Mouse (Mus musculus) spleen, adult 2 months (tissue): ENCODE measurements around the gene Ctdspl. TPM values are rescaled to one million over a fixed set of nuclear protein-coding genes. Genes with fewer than 3 reads are reported as not detected.
A peak's percentile ranks its signal among the peaks of the same experiment; 100 is the strongest.

ENCODE experiments used
- DNase-seq, 2 experiments: peaks; one replicate each; pipeline versions ENCODE4 v3.0.0 to v3.0.0-alpha.2; 2012 to 2021; ENCODE audit warnings: low spot score in 2 of 2, low read depth in 1 of 2
- H3K27ac ChIP-seq: fragments of 200-500 bp; 2 replicates; pipeline ENCODE4 v1.5.1; 2012; ENCODE audit warnings: low read length, inconsistent platforms; ENCODE audit not compliant: insufficient read depth
- H3K27me3 ChIP-seq: fragments of 200-500 bp; 2 replicates; pipeline ENCODE4 v1.6.1; 2012; ENCODE audit warnings: mild to moderate bottlenecking, moderate library complexity, low read length, inconsistent platforms; ENCODE audit not compliant: control insufficient read depth, insufficient read depth
- H3K36me3 ChIP-seq: fragments of 200-500 bp; 2 replicates; pipeline ENCODE4 v1.6.1; 2012; ENCODE audit warnings: mild to moderate bottlenecking, low read length, inconsistent platforms; ENCODE audit not compliant: control insufficient read depth, insufficient read depth
- H3K4me1 ChIP-seq: fragments of 200-500 bp; 2 replicates; pipeline ENCODE4 v1.6.1; 2011; ENCODE audit warnings: inconsistent platforms; ENCODE audit not compliant: control insufficient read depth, insufficient read depth, insufficient read length
- H3K4me3 ChIP-seq: fragments of 200-500 bp; 2 replicates; pipeline ENCODE4 v1.5.1; 2011; ENCODE audit warnings: mild to moderate bottlenecking, inconsistent platforms; ENCODE audit not compliant: insufficient read depth, insufficient read length; ENCODE audit errors: extremely low read depth
- CTCF ChIP-seq: fragments of 200-500 bp; IDR thresholded peaks from 2 replicates; pipeline ENCODE4 v1.5.1; 2011; ENCODE audit warnings: mild to moderate bottlenecking, inconsistent platforms; ENCODE audit not compliant: insufficient read depth, insufficient read length, insufficient replicate concordance; ENCODE audit errors: extremely low read depth
- POLR2A ChIP-seq: fragments of 200-500 bp; IDR thresholded peaks from 2 replicates; pipeline ENCODE4 v1.6.1; 2011; ENCODE audit warnings: low read depth, low read length, inconsistent platforms
- WGBS: fragments of 180-500 bp; shearing (Covaris S2); methylation state at CpG from one replicate; pipeline ENCODE4 v1.1.7; 2018; 5-methylcytosine and 5-hydroxymethylcytosine counted together
- polyA plus RNA-seq: library from polyadenylated mRNA; depleted of rRNA; stranded (reverse); fragments of >200 nt; gene quantifications from 2 replicates; pipeline ENCODE4 v1.2.3, GENCODE M21; 2012

Gene Ctdspl
- polyA plus RNA-seq, 1 experiment = 6.8 TPM

DNA sequence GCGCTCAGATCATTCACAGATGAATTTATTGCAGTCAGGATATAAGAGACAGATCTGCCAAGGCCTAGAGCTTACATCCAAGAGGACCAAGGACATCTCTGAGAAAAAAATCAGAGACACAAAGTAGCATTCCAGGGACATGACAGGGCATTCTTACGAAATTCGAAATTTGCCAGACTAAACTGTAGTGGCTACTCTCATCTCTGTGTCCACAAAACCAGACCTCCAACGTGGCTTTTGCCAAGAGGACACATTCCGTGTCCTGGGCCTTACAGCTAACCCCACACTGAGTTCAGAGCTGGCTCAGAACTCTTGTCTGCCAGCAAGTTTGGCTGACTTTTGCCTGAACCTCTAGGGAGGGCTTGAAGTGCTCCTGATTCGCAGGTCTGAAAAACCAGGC, 40.5 kb upstream of the Ctdspl start:
- no peak for TF ChIP-seq POLR2A
- no peak for TF ChIP-seq CTCF
- H3K36me3 ChIP-seq = no peaks in the 10 kb centered on the region
- no peak for DNase-seq
- 86% methylated on average over 6 of the region's 6 CpGs for WGBS
- no peaks in the 10 kb centered on the region for H3K27me3 ChIP-seq
- no peak overlapping the region for H3K4me3 ChIP-seq
- no peak overlapping the region for H3K27ac ChIP-seq
- H3K4me1 ChIP-seq = no peaks in the 10 kb centered on the region

DNA sequence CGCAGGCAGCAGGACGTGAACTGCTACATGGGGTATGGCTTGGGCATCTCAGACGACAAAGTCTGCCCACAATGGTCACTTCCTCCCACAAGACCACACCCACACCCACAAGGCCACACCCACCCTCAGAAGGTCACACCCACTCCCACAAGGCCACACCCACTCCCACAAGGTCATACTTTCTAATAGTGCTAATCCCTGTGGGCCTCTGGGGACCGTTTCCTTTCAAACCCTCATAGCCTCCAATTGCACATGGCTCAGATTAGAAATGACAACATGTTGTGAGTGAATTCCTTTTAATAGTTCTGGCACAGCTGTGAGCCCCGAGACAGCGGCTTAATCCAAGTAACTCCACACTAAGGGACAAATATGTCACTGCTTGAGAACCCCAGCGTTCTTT, 39.1 kb upstream of the Ctdspl start:
- Histone ChIP-seq H3K27ac (no peak overlapping the region), H3K36me3 (no peaks in the 10 kb centered on the region), H3K4me3 (no peak overlapping the region), H3K27me3 (no peaks in the 10 kb centered on the region), H3K4me1 (no peaks in the 10 kb centered on the region)
- DNase-seq = no peak
- WGBS = 79% methylated on average over 7 of the region's 7 CpGs
- TF ChIP-seq CTCF (no peak), POLR2A (no peak)

DNA sequence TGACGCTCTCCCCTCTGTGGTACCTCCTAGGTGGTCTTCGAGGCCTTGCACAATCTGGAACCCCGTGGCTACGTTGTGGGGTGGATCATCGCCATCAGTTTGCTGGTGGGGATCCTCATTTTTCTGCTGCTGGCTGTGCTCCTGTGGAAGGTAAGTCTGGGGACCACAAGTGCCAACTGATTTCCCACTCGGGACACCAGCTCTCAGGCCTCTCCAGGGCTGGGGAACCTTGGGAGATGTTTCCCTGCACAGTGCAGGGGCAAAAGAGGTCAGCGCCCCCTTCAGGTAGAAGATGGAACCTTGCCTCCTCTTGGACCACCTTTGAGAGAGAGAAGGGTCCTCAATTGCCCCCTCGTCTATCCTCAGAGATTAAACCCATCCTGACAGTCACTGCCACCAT, 38.5 kb upstream of the Ctdspl start:
- 91% methylated on average over 8 of the region's 8 CpGs for WGBS
- no peaks in the 10 kb centered on the region for H3K27me3 ChIP-seq
- no peaks in the 10 kb centered on the region for H3K36me3 ChIP-seq
- no peak overlapping the region for H3K27ac ChIP-seq
- no peak for DNase-seq
- H3K4me1 ChIP-seq = no peaks in the 10 kb centered on the region
- peak; percentile 7; the same call in 1 of the 2 replicates for TF ChIP-seq CTCF
- no peak for TF ChIP-seq POLR2A
- H3K4me3 ChIP-seq = no peak overlapping the region

DNA sequence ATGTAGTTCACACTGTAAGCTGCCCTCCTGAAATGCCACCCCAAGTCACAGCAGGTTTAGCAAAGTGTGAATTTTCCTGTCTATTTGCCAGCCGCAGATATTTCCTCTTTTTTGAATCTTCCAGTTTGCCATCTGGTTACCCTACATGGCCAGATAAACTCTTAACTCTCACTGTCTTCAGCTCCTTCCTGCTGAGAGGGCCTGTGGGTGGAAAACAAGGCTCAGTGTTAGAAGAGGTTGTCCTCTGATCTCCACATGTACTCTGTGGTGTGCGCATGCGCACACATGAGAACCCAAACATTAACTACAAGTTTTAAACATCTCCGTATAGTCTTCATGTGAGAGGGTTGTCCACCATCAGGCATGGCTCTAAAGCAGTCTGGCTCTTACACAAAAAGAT, 36.1 kb upstream of the Ctdspl start:
- H3K4me1 ChIP-seq = no peaks in the 10 kb centered on the region
- no peak overlapping the region for H3K4me3 ChIP-seq
- TF ChIP-seq POLR2A = no peak
- TF ChIP-seq CTCF = no peak
- no peaks in the 10 kb centered on the region for H3K36me3 ChIP-seq
- WGBS = 28% methylated on average over 4 of the region's 4 CpGs
- H3K27me3 ChIP-seq = no peaks in the 10 kb centered on the region
- no peak overlapping the region for H3K27ac ChIP-seq
- no peak for DNase-seq

DNA sequence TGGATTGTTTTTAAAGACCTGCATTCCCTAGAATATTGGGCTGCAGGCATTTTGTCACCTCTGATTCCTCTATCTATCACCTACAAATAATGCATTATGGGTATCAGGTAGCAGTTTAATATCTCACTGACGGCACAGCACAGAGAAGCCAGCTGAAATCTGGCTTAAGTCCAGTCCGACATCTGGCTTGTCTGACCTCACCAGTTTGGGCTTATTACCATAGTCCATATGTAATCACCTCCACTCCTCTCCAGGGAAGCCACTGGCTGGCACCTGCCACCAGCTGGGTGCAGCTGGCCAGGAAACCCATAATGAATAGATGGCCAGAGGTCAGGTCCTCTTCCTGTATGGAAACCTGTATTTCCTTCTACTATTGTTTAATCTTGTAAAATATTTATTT, 35.6 kb upstream of the Ctdspl start:
- Histone ChIP-seq H3K36me3 (no peaks in the 10 kb centered on the region), H3K27ac (no peak overlapping the region), H3K4me1 (no peaks in the 10 kb centered on the region), H3K27me3 (no peaks in the 10 kb centered on the region), H3K4me3 (no peak overlapping the region)
- 78% methylated on average over 2 of the region's 2 CpGs for WGBS
- TF ChIP-seq POLR2A (no peak), CTCF (no peak)
- no peak for DNase-seq

DNA sequence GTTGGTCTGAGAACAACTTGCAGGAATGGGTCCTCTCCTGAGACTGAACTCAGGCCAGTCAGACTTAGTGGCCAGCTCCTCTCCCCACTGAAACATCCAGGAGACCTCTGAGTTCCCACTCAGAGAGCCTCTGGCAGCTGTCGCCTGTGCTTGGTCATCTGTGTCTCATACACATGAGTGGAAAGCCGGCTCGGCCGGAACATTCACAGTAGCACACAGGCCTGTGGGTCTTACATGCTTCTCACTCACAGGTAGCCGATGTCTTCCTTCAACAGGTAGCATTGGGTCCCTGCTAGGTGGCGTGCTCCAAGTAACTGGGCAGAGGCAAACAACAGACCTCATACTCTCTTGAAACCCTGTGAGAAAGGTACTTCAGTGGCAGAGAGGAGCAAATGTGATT, 35.2 kb upstream of the Ctdspl start:
- Histone ChIP-seq H3K4me1 (no peaks in the 10 kb centered on the region), H3K4me3 (no peak overlapping the region), H3K27me3 (no peaks in the 10 kb centered on the region), H3K36me3 (no peaks in the 10 kb centered on the region), H3K27ac (no peak overlapping the region; the same call in 1 of the 2 replicates)
- no peak for DNase-seq
- 86% methylated on average over 6 of the region's 6 CpGs for WGBS
- TF ChIP-seq POLR2A (no peak), CTCF (no peak)

DNA sequence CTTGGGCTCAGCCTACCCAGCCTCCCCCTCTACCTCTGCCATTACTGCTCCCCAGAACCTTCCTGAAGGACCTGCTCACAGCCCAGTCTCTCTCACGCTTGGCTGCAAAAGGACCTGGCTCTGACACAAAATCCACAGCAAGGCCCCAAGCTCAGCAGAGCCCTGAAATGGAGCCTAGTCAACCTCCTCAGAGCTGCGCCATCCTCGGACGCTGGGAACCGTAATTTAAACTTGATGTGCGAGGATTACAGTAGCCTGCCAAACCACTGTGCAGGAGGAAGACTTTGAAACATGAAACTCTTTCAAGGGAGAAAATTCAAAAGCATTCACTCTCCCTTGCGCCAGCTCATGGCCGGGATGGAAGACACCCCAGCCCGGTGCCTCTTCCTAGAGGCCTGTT, 34.7 kb upstream of the Ctdspl start:
- no peak for DNase-seq
- H3K27me3 ChIP-seq = no peaks in the 10 kb centered on the region
- H3K27ac ChIP-seq = no peak overlapping the region
- no peak for TF ChIP-seq CTCF
- TF ChIP-seq POLR2A = no peak
- no peak overlapping the region for H3K4me3 ChIP-seq
- H3K36me3 ChIP-seq = no peaks in the 10 kb centered on the region
- whole genome bisulfite sequencing = 89% methylated on average over 9 of the region's 9 CpGs
- H3K4me1 ChIP-seq = no peaks in the 10 kb centered on the region

DNA sequence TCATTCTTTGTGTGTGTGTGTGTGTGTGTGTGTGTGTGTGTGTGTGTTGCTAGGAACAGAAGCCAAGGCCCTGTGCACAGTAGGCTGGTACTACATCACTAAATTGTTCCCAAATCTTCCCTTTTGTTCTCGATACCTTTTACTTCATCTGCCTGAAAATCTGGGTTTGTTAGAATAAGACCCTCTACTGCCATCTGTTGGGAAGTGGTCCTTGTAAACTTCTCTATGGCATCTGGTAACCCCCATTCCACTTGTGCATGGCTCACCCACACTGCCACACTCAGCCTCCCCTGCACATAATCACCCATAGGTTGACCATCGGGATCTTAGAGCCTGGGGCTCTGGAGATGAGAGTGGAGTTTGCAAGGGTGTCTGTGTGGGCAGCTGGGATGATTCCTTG, 31.2 kb upstream of the Ctdspl start:
- Histone ChIP-seq H3K4me3 (no peak overlapping the region), H3K36me3 (no peaks in the 10 kb centered on the region), H3K27me3 (no peaks in the 10 kb centered on the region), H3K4me1 (no peaks in the 10 kb centered on the region), H3K27ac (no peak overlapping the region)
- DNase-seq = no peak
- no peak for TF ChIP-seq CTCF
- TF ChIP-seq POLR2A = no peak
- 67% methylated on average over 2 of the region's 2 CpGs for WGBS
